ENCODE assay signal across 15 mouse cellular contexts in the genomic region with DNA sequence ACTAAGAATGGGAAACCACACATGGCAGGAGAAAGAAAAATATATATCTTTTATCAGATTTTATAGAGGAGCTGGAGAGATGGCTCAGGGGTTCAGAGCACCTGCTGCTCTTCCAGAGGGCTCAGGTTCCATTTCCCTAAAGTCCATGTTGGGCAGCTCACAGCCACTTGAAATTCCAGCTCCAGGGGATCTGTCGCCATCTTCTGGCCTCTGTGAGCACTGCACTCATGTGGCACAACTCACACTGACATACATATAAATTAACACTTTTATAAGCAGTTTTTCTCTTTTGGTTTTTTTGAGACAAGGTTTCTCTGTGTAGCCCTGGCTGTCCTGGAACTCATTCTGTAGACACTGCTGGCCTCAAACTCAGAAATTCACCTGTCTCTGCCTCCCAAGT.
DNase-seq lines count a peak whose midpoint lies in the region; ATAC-seq and TF ChIP-seq lines count a peak whose summit lies in the region.
"Had no signal": no experiment of that assay in that cellular context is flagged by ENCODE, and none has a peak within 500 bp of the region (broad histone marks: within the 10 kb centered on the region; RNA-seq: fewer than 3 reads in every experiment).

No protein-coding gene starts in this region.

- H3K4me1 ChIP-seq in intestine, postnatal 0 days (replicated peaks; ENCODE audit: control insufficient read depth, insufficient read depth, low read length) = no peaks in the 10 kb centered on the region
- no peaks in the 10 kb centered on the region for H3K4me1 ChIP-seq in intestine, embryonic 15.5 days (replicated peaks)
- 0 out of 2 replicates have a peak, but pooled peaks cover 4% of the 10 kb centered on the region for H3K4me1 ChIP-seq in midbrain, postnatal 0 days (ENCODE audit: insufficient read depth, low read length)
- H3K4me1 ChIP-seq in midbrain, embryonic 13.5 days (replicated peaks) = peaks cover 5% of the 10 kb centered on the region; the same call in 1 of the 2 replicates
- H3K4me1 ChIP-seq: heart, embryonic 15.5 days; hindbrain, embryonic 12.5 days; limb, embryonic 13.5 days; megakaryocyte, embryonic 14.5 days; neural tube, embryonic 12.5 days had no signal

- no peak overlapping the region for H3K9ac ChIP-seq in intestine, postnatal 0 days (ENCODE audit: low read depth, low read length)
- H3K9ac ChIP-seq in intestine, embryonic 15.5 days = no peak overlapping the region
- H3K9ac ChIP-seq in midbrain, postnatal 0 days (replicated peaks; ENCODE audit: low read length, poor library complexity, severe bottlenecking) = no peak overlapping the region
- H3K9ac ChIP-seq in midbrain, embryonic 13.5 days (replicated peaks) = no peak overlapping the region
- H3K9ac ChIP-seq: heart, embryonic 15.5 days; hindbrain, embryonic 12.5 days; limb, embryonic 13.5 days; neural tube, embryonic 12.5 days had no signal

- no peak overlapping the region for H3K4me2 ChIP-seq in intestine, postnatal 0 days (replicated peaks; ENCODE audit: low read depth)
- no peak overlapping the region for H3K4me2 ChIP-seq in intestine, embryonic 15.5 days (replicated peaks)
- H3K4me2 ChIP-seq in midbrain, postnatal 0 days (ENCODE audit: low read depth, low read length, poor library complexity, severe bottlenecking) = no peak overlapping the region
- no peak overlapping the region for H3K4me2 ChIP-seq in midbrain, embryonic 13.5 days (replicated peaks)
- H3K4me2 ChIP-seq: heart, embryonic 15.5 days; hindbrain, embryonic 12.5 days; limb, embryonic 13.5 days; neural tube, embryonic 12.5 days had no signal

- no peaks in the 10 kb centered on the region for H3K27me3 ChIP-seq in intestine, postnatal 0 days (replicated peaks; ENCODE audit: control insufficient read depth, insufficient read depth, low read length)
- H3K27me3 ChIP-seq in intestine, embryonic 15.5 days (replicated peaks) = no peaks in the 10 kb centered on the region
- H3K27me3 ChIP-seq in midbrain, postnatal 0 days (ENCODE audit: insufficient read depth, low read length) = no peaks in the 10 kb centered on the region
- H3K27me3 ChIP-seq in midbrain, embryonic 13.5 days = no peaks in the 10 kb centered on the region
- H3K27me3 ChIP-seq: hindbrain, embryonic 12.5 days; neural tube, embryonic 12.5 days had no signal

- no peak for DNase-seq in midbrain, postnatal 0 days (ENCODE audit: low spot score)
- DNase-seq in R1 (ENCODE audit: low read depth, low spot score) = peak; percentile 41
- no peak for DNase-seq in gastrocnemius, postnatal 25 days
- no peak for DNase-seq in adrenal gland, postnatal 14 days
- DNase-seq: cerebellum, adult 18-20 months; kidney, adult 18-20 months; right cerebral cortex, postnatal 25 days had no signal

- H3K36me3 ChIP-seq in intestine, postnatal 0 days (ENCODE audit: control insufficient read depth, insufficient read depth) = no peaks in the 10 kb centered on the region
- no peaks in the 10 kb centered on the region for H3K36me3 ChIP-seq in intestine, embryonic 15.5 days
- no peaks in the 10 kb centered on the region for H3K36me3 ChIP-seq in midbrain, postnatal 0 days (ENCODE audit: insufficient read depth, low read length)
- no peaks in the 10 kb centered on the region for H3K36me3 ChIP-seq in midbrain, embryonic 13.5 days
- H3K36me3 ChIP-seq: heart, embryonic 15.5 days; hindbrain, embryonic 12.5 days; limb, embryonic 13.5 days; neural tube, embryonic 12.5 days had no signal

- WGBS in intestine, postnatal 0 days = 67% methylated on average over 1 of the region's 1 CpGs
- 62% methylated on average over 1 of the region's 1 CpGs for WGBS in intestine, embryonic 15.5 days
- WGBS in midbrain, postnatal 0 days = 69% methylated on average over 1 of the region's 1 CpGs
- 74% methylated on average over 1 of the region's 1 CpGs for WGBS in midbrain, embryonic 13.5 days

- H3K9me3 ChIP-seq in intestine, postnatal 0 days (ENCODE audit: control insufficient read depth) = no peaks in the 10 kb centered on the region
- no peaks in the 10 kb centered on the region for H3K9me3 ChIP-seq in intestine, embryonic 15.5 days
- no peaks in the 10 kb centered on the region for H3K9me3 ChIP-seq in midbrain, postnatal 0 days (ENCODE audit: low read length)
- H3K9me3 ChIP-seq in midbrain, embryonic 13.5 days = no peaks in the 10 kb centered on the region; the same call in 1 of the 2 replicates
- H3K9me3 ChIP-seq: heart, embryonic 15.5 days; hindbrain, embryonic 12.5 days; limb, embryonic 13.5 days; neural tube, embryonic 12.5 days had no signal

- TF ChIP-seq CTCF in intestine, postnatal 0 days (IDR thresholded peaks at IDR 0.05; ENCODE audit: low read depth) = peak; percentile 38; the same call in 1 of the 2 replicates
- TF ChIP-seq CTCF in midbrain, postnatal 0 days (IDR thresholded peaks at IDR 0.05) = peak; percentile 37

- no peak overlapping the region for H3K27ac ChIP-seq in intestine, postnatal 0 days (ENCODE audit: low read depth, low read length)
- no peak overlapping the region for H3K27ac ChIP-seq in intestine, embryonic 15.5 days
- H3K27ac ChIP-seq in midbrain, postnatal 0 days (ENCODE audit: low read depth, low read length) = no peak overlapping the region
- no peak overlapping the region for H3K27ac ChIP-seq in midbrain, embryonic 13.5 days
- H3K27ac ChIP-seq: heart, embryonic 15.5 days; hindbrain, embryonic 12.5 days; limb, embryonic 13.5 days; neural tube, embryonic 12.5 days had no signal

- ATAC-seq in intestine, postnatal 0 days = no peak
- no peak for ATAC-seq in intestine, embryonic 15.5 days
- no peak for ATAC-seq in midbrain, postnatal 0 days (ENCODE audit: low FRiP score)
- no peak for ATAC-seq in midbrain, embryonic 13.5 days

- no peak overlapping the region for H3K4me3 ChIP-seq in intestine, postnatal 0 days (ENCODE audit: low read depth, low read length)
- no peak overlapping the region for H3K4me3 ChIP-seq in intestine, embryonic 15.5 days (replicated peaks)
- H3K4me3 ChIP-seq in midbrain, postnatal 0 days (ENCODE audit: low read depth, low read length) = no peak overlapping the region
- no peak overlapping the region for H3K4me3 ChIP-seq in midbrain, embryonic 13.5 days (replicated peaks)
- H3K4me3 ChIP-seq: heart, embryonic 15.5 days; hindbrain, embryonic 12.5 days; limb, embryonic 13.5 days; megakaryocyte, embryonic 14.5 days; neural tube, embryonic 12.5 days had no signal
